Mouse (Mus musculus): ENCODE results near the gene Tspan4.

DNA sequence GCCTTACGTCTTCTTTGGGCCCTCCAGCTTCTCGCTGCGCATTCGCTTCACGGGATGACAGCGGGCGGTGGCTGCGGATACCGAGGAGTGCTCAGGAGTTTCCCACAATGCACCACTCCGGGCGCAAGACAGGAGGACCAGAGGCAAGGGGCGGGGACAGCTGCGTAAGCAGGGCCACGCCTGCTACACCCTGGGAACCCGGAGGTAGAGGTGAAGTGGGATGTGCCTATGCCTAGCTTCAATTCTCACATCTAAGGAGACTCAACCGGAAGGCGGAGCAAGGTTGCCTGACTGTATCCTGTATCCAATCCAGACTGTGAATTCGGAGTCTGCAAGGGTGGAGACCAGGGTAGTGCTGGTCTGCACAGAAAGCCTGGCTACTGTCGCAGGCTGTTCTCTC, 45.7 kb upstream of the Tspan4 start, which contains the start of gene Cend1:
- TF ChIP-seq CTCF (IDR thresholded peaks at IDR 0.05; ENCODE audit: control insufficient read depth, insufficient read depth, insufficient replicate concordance, low read depth, low read length), result no peak
- no peak for TF ChIP-seq POLR2A (IDR thresholded peaks at IDR 0.05; ENCODE audit: control insufficient read depth, low read depth, low read length)

All from testis, adult 2 months (tissue).